Mouse (Mus musculus) thymus, adult 2 months (tissue): ENCODE measurements around the gene Cnot2.

ENCODE experiments used
- CTCF ChIP-seq: fragments of 200-500 bp; IDR thresholded peaks from 2 replicates; pipeline ENCODE4 v1.5.1; 2012; ENCODE audit warnings: mild to moderate bottlenecking, control low read depth, low read length, moderate library complexity, borderline replicate concordance; ENCODE audit not compliant: control insufficient read depth, poor library complexity, insufficient read depth; ENCODE audit errors: extremely low read depth
- POLR2A ChIP-seq: fragments of 200-500 bp; IDR thresholded peaks from 2 replicates; pipeline ENCODE4 v1.6.1; 2012; ENCODE audit warnings: mild to moderate bottlenecking, low read length, control low read depth, moderate library complexity; ENCODE audit not compliant: control insufficient read depth, poor library complexity, insufficient read depth; ENCODE audit errors: extremely low read depth

DNA sequence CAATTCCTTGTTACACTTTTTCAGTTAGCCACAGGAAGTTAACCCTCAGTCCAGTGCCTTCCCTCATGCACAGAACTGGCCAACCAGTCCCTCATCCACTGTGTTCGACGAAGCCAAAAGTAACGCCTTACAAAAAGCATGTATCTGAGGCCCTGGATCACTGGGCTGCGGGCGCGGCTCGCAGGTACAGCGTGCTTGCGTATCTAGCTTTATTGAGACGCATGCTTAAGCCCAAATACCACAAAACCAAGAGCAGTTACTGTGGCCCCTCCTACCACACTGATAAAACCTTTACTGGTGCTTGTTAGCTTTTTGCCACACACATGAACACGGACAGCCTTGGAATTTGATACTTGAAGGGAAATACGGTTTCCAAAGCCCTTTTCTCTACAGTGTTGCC lies 99.4 kb downstream of the Cnot2 start:
- no peak for TF ChIP-seq CTCF
- no peak for TF ChIP-seq POLR2A
